Mouse (Mus musculus) heart, adult 18-20 months (tissue): ENCODE data around the gene Actrt2. TPM values are rescaled to one million over a fixed set of nuclear protein-coding genes. Genes with fewer than 3 reads are reported as not detected.

ENCODE experiments used
- DNase-seq, 2 experiments: peaks; one replicate each; pipeline ENCODE4 v3.0.0; 2021 to 2022; ENCODE audit warnings: mixed read lengths in 1 of 2
- total RNA-seq, 2 experiments: library from RNA; stranded (reverse); gene quantifications; 2 replicates each; pipeline ENCODE4 v1.2.3; 2021

Actrt2 gene
- total RNA-seq, 2 experiments from 2014 or later, result not detected

- no peak for DNase-seq
Measured at GRCm38 (mm10) chr4:154683068-154683752, 15.5 kb upstream of the Actrt2 start.

DNA sequence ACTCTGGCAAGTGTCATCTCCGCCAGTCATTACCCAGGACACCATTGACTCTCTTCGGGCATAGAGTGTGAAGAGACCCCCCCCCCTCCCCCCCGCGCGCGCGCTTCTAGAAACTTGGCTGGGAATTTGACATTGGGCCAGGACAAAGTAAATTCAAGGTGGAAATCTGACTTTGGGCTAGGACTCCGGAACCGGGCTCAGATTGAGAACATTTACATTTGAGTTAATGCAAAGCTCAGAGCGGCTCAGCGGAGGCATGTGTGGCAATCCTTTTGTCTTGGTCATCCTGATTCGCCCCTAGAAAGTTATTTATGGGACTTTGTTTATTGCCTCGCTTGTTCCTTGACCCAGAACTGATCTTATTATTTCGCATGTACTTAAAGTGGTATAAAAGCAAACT is 14.6 kb upstream of the Actrt2 start:
- DNase-seq, result no peak

GRCm38 (mm10) chr4:154675441-154676000 is 7.9 kb upstream of the Actrt2 start:
- DNase-seq, result no peak

DNA sequence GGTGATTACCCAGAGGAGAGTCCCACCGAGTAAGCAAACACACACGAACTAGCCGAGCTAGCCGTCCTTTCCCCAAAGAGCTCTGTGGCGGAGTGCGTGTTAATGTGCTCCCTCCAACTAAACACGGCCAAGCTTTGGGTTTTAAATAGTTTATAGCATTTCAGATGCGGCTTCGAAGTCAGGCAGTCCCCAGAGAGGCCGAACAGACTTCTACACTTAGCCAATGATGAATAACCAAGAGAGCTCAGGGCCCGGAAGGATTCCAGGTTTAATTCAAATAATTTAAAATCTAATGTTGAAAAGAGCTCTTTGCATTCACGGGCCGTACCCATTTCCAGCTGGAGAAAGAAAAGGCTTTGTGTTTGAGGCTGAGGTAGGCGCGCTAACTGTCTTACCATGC is 7.3 kb upstream of the Actrt2 start:
- no peak for DNase-seq

DNA sequence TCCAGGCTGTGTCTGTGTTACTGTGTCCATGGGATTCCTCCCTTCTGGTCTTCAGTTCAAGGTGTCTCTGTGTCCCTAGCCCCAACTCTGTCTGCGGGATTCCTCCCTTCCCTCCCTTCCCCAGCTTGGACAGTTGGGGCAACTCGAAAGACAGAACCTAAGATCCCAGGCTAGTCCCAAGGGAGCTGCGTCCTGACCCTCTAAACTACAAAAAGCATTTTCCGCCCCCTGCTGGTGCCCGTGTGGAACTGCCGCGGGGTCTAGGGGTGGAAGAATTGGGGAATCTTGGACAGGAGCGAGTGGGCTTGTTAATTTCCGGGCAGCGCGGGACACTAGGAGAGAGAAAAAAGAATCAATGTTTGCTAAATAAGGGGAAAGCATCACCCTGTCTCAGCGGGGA is 6.9 kb upstream of the Actrt2 start:
- DNase-seq, result peak; percentile 41 to 82

- no peak for DNase-seq
Measured at GRCm38 (mm10) chr4:154673986-154674385, 6.3 kb upstream of the Actrt2 start.

DNA sequence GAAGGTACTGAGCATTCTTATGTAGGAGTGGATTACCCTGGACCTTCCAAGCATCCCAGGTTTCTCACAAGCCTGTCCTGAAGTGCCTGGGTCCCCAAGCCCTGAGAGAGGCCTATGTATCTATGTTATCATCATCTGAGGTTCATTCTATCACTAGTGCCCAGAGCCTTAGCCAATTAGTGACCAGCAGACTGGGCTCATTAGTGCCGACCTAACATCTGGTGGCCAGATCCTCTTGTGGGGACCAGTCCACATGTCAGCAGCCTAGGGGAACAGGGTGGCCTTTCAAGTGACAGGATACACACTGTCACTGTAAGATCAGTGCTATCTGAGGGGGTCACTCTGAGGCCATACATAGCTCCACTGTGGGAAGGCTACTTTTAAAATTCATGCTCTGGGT is 4.4 kb upstream of the Actrt2 start:
- DNase-seq, result no peak

DNA sequence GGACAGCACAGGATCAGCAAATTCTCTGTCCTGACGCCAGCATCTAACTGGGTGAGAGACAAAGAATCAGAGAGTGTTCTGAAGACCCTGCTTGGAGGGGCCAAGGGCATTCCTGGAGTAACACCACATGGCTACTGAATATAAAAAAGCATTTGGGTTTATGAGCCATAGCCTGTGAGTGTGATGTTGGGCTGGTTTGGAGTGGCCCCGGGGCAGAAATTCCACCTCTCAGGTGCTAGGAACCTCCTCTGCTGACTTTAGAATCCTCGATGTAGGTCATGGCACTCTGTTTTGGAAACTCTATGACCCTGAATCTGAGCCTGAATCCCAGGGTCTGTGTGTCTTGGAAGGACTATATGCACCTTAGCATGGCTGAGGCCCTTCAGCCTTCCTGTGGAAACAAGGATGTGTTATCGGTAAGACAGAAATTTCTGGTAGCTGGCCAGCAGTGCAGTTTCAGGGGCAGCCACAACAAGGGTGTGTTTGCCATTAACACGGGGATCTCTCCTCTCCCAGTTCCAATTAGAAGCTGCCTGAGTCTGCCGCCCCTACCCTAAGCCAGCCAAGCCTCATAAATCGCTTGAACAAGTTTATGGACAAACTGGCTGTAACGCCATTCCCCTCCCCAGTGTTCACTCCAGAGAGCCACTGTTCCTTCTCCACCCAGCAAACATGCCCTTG is 3.7 kb upstream of the Actrt2 start:
- DNase-seq, result no peak

GRCm38 (mm10) chr4:154662681-154663215 is 4.9 kb downstream of the Actrt2 start:
- peak in 1 of 2 experiments; percentile 12 for DNase-seq

GRCm38 (mm10) chr4:154661256-154661655 is 6.4 kb downstream of the Actrt2 start:
- no peak for DNase-seq

DNA sequence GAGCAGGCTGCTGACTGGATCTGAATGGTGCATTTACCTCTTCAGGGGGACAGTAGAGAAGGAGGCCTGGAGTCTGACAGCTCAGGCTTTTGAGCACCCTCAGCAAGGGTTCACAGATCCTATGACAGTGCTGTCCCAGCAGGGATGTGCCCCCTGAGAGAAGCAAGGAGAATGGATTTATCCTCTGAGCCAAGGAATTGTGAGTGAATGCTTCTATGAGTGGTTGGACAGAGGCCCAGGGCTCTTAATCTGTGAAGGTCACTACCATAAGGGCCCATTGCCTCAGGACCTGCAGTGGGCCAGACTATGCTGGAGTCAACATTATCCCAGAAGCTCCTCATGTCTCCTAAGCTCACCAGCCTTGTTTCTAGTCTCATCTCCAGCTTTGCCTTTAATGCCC is 7.6 kb downstream of the Actrt2 start:
- DNase-seq, result peak in 1 of 2 experiments; percentile 22

- peak; percentile 44 to 70 for DNase-seq
Measured at GRCm38 (mm10) chr4:154655134-154655910, 12.3 kb downstream of the Actrt2 start.

DNA sequence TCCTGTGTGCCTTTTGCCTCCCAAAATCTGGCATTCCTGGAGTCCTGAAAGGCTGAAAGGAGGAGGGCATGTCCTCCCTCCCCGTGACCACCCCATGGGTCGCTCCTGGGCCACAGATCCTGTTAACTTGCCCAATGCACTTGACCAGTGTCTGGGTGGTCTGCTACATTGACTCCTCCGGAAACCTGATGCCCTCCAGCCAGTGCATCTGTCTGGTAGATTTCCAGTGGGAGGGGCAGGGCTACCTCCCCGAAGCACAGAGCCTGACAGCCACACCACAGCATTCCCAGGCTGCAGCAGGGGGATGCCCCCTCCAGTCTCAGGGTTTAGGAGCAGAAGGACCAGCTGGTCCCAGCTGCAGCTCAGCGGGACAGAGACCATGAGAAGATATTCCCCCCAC is 15.2 kb downstream of the Actrt2 start:
- DNase-seq, result no peak

DNA sequence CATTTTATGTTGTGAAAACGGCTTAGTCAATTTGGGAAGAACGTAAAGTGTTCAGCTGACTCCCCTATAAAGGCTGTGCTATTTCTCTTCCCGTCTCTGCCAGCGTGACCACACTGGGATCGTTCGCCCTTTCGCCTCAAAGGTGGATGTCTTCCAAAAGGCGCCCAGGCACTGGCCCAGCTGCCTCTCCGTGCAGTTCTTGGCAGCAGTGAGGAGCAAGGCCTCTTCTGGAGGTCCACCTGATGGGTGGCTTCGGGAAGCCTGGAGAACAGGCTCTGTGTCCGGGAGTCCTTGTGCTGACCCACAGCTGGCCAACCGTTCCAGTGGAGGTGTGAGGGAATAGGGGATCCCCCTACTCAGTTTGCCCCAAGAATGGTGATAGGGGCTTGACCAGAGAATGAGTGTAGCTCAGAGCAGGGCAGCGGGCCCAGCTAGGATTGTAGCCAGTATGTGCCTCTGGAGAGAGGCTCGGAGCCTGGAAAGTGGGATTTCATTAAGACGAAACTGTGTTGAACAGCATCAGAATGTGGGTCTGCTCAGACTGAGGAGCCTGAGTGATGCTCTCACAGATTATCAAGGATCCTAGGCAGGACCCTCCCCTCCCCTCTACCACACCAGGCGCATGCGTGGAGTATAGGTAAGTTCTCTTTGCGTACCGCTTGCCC is 18.5 kb downstream of the Actrt2 start:
- peak; percentile 78 to 85 for DNase-seq

DNA sequence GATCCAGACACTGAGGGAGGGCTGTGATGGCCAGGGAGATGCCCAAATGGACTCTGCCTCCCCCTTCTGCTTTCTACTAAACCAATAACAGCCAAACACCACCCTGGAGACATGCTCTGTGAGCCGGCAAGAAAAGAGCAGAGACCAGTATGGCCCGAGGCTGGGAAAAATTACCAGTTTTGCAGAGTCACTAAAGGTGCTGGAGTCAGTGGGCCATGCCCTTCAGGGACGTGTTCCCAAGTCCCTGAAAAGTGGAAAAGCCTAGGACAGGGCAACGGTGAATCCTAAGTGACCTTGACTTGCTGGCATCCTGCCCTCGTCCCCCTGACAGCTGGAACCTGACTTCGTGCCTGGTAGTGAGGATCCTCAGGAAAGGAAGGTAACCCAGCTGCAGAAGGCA is 25.2 kb downstream of the Actrt2 start:
- no peak for DNase-seq

DNA sequence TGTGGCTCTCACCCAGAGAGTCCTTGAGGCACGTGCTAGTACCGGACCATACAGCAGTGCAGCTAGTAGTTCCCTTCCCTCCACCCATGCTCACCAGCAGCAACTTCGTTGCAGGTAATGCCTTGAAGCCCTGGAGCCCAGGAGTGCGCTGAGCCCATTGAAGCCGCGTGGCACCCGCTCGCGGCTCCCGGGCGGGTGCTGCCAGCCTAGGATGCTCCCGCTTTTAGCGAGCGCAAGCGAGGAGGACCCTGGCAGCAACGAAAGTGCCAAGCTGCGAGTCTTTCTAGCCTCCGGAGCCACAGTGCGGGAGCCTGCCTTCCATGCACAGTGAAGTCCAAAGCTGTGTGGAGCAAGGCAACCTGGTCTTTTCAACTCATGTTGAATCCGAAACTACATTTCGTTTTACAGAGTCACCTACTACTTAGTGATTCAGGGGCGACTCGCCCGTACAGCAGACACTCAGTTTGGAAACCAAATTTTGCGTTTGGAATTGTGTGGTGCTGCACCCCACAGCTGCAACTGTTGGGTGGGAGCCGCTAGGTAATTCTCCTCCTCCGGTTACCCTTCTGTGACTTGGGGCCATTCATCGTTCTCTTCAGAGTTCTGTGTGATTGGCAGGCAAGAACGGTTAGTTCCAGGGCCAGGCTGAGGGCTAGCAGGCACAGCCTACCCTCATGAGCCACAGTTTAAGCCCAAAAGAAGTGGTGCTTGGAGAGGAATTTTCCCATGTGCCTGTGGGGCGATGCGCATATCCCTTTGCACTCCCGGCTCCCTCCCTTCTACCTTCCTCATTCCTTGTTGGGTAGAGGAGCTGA is 26.2 kb downstream of the Actrt2 start:
- no peak for DNase-seq

DNA sequence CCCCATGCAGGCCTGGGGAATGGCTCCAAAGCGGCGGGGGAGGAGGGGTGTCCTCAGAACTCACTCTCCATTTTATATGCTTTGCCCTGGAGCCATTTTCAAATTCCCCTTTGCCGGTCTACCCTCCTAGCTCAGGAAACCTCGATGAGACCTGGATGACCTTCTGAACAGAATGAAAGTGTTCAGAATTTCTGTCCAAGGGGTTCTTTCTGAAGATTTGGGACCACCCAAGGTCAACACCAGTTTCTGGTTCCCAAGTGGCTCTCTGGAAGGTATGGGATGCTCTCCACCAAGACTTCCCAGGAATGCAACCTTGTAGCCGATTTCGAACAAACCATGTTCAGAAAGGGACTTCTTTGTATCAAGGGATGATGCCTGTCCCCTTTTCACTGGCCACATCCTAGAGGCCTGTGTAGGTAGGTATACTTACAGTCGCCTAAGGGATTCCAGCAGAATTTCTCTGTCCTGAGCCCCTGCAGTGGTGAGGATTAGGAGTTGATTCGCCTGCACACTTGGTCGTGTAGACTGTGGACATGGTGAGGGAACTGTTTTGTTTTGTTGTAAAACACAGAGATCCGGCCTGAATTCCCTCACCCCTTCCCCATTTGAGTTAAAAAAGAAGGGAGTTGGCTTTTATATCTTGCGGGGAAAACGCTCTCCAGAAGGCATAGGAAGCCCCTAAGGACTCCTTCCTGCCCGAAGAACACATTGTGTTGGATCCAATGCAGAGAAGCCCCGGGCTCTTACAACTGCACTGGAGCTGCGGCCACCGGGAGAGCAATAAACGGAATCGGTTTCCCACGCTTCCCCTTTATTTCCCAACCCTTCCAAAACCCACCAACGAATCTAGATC is 27.0 kb downstream of the Actrt2 start:
- DNase-seq, result no peak

DNA sequence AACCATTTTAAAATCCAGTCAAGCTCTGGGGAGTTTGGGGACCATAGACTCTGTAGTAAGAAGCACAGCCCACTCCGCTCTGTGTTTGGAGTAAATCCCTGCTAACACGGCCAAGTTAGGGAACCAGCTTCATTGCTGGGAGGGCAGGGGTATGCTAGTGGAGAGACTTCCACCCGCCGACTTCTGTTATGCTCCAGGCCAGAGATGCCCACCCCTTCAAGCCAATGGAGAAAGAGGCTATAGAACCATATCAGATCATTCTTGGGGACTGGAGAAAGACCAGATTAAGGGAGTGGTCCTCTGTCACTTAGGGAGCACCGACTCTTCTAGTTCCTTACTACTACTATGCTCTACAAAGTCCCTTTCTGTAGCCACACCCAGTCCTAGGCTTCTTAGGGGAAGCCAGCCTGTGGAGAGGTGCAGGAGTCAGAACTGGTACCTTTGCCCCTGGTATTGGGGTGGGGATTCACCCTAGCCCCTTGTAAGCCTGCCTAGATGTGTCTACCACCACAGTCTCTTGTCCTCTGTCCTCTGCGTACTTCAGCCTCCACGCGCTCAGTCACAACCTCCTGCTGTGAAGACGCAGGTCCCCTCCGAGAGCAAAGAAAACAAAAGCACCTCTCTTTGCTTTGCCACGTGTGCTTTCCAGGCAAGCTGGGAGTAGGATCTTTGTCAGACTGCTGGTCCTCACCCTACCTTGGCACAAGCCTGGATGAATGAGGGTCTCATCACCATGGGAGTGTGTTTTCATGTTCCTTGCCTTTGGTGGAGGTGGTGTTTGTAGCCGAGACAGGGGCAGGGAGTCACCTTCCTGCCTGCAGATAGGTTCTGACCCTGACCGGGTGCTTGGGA is 27.9 kb downstream of the Actrt2 start:
- no peak for DNase-seq

- DNase-seq, result peak; percentile 25 to 49
Measured at GRCm38 (mm10) chr4:154639126-154639525, 28.5 kb downstream of the Actrt2 start.
